Mouse (Mus musculus) adipocyte (in vitro differentiated cells): ENCODE measurements around the gene Adam4.
"Not testable (repeated sequence)": the region's sequence is repeated elsewhere in the genome, so short reads cannot be mapped to it uniquely, and the experiment has no call there.

Source experiments
- DNase-seq: peaks from one replicate; pipeline ENCODE4 v3.0.0-alpha.2; 2016; ENCODE audit warnings: low spot score

Gene Adam4

DNA sequence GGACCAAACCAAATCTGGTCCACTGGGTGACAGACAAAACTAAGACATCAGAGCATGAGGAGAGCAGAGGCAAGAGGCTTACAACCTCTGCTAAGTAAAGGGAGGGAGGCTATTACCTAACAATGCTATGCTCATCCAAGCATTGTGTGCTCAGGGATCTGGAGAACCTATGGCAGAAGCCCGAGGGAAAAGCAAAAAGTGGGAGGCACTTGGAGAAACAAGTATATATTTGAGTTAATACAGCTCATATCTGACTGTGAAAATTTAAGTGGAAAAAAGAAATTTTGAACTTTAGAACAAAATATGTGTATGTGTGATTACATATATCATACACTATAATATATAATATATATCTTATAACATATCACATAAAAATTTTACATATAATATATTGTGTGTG lies at the start of gene Adam4:
TSS of gene Adam4 (minus strand) at position 101 of the 400 bp plus-strand sequence.
- no peak for DNase-seq

DNA sequence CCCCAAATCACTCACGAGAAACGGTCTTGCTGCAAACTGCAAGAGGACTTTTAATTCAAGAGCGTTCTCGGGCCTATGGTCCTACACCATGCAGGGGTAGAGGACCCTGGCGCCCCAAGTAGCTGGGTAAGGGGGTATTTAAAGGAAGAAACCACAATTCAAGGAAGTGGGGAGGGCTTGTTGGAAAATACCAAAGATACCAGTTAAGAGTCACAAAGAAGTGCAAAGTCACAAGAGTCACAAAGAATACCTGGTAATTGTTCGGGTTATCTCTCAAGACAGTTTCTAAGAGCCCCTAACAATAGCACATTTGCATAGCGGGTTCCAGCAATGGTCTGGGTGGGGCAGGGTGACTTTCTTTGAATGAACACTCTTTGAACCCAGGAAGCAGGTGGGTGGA lies 37.3 kb upstream of the Adam4 start:
- not testable (repeated sequence) for DNase-seq

- not testable (repeated sequence) for DNase-seq
Observed at GRCm38 (mm10) chr12:81438985-81439384, 17.2 kb upstream of the Adam4 start.

- DNase-seq, result peak; percentile 70
Observed at GRCm38 (mm10) chr12:81434778-81435177, 13.0 kb upstream of the Adam4 start.

DNA sequence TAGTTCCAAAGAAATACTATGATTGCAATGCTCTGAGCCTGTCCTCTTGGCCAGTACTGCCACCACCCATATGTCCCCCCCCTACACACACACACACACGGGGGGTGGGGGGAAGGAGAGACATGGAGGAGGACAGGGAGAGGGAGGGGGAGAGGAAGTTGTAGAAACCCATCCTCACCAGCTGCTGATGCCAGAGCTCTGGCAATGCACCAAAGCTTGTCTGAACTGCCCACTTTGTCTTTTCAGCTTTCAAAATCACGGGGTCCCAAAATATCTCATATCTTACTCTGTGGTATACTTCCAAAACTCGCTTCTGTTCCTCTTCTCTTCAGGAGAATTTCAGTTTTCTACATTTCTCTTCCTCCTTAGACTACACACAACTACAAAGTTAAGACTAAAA lies 8.5 kb downstream of the Adam4 start:
- DNase-seq, result no peak

DNA sequence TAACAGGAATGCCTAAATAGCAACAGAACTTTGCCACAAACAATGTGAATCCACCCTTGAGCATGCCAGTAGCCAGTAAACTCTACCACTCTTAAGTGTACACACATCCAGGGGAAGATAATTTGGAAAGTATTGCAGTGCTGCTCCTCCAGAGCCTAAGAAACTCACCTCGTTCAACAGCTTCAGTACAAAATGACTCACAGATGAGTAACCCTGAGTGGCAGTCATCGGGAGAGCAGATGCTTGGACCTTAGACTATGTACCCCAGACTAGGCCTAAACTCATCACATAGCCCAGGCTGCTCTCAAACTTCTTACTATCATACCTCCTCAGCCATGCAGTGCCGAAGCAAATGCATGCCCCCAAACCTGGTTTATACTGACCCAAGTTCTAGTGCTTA lies 12.8 kb downstream of the Adam4 start:
- DNase-seq, result no peak

GRCm38 (mm10) chr12:81402187-81402586 lies 19.6 kb downstream of the Adam4 start:
- peak; percentile 77 for DNase-seq

- DNase-seq, result not testable (repeated sequence)
Observed at GRCm38 (mm10) chr12:81379364-81379763, 42.4 kb downstream of the Adam4 start, which contains the start of gene Gm4787. Gene Gm4787, minus strand, starts transcription at chr12:81379464.
